Mouse (Mus musculus): ENCODE results near the gene Zcchc7.

GRCm38 (mm10) chr4:44871591-44871990 lies 115.9 kb downstream of the Zcchc7 start:
- no peak for TF ChIP-seq CTCF (IDR thresholded peaks at IDR 0.05; ENCODE audit: control insufficient read depth, insufficient read depth, insufficient read length)
- TF ChIP-seq MAX (IDR thresholded peaks at IDR 0.05): no peak
- TF ChIP-seq CEBPB (IDR thresholded peaks at IDR 0.05; ENCODE audit: low read depth): no peak

All from C2C12 (cell line).